Mouse (Mus musculus): Measurements from ENCODE around the gene Gm11444. TPM values are rescaled to one million over a fixed set of nuclear protein-coding genes. Genes with fewer than 3 reads are reported as not detected.

The Gm11444 gene
- total RNA-seq, 2 experiments from 2014 or later, result not detected

DNA sequence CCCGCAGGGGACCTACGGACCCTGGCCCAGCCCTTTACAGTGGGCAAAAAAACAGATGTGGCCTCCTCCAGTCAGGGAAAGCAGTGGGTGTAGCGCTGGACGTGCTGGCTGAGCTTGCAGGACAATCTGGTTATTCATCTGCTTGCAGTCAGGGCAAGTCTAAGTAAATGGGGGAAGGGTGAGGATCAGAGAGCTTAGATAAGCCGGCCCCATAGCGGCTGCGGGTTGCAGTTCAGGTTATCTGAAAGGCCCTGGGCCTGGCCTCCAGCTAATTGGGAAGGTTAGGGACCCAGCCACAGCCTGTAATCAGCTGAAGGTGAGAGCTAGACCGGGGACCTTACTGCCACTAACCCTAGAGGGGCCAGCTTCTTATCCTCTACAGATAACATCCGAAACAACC is 22.8 kb downstream of the Gm11444 start:
- no peak for DNase-seq (ENCODE audit: low spot score in 2 of 2)
- intact Hi-C loops (cut with DNase I), result no loop called here

- intact Hi-C loops (cut with DNase I), result no loop called here
These were observed 24.3 kb downstream of the Gm11444 start for GRCm38 (mm10) chr11:85825823-85826222.

DNA sequence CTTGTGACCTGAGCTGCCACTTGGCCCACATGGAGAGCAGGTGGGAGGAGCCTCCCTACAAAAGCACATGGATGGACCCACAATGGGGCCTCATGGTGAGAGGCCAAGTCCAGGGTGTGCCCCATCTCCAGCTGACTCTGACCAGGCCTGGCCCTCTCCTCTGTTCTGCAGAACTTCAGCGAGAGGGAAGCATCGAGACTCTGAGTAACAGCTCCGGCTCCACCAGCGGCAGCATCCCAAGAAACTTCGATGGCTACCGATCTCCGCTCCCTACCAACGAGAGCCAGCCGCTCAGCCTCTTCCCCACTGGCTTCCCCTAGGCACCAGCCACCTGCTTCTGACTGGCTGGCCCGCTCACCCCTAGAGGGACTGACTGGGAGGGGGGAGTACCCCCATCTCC is 25.1 kb downstream of the Gm11444 start:
- no peak for DNase-seq (ENCODE audit: low spot score in 2 of 2)
- intact Hi-C loops (cut with DNase I), result no loop called here

More at GRCm38 (mm10) chr11:85825823-85826222, 24.3 kb downstream of the Gm11444 start:
- DNase-seq (ENCODE audit: low spot score in 2 of 2), result no peak

- DNase-seq (ENCODE audit: low spot score in 2 of 2), result no peak
- intact Hi-C loops (cut with DNase I), result loop anchor here (5.0 kb wide), 1 partner anchor 306 kb away; no protein-coding TSS in a partner anchor
These were observed 26.3 kb downstream of the Gm11444 start for GRCm38 (mm10) chr11:85823794-85824193.

DNA sequence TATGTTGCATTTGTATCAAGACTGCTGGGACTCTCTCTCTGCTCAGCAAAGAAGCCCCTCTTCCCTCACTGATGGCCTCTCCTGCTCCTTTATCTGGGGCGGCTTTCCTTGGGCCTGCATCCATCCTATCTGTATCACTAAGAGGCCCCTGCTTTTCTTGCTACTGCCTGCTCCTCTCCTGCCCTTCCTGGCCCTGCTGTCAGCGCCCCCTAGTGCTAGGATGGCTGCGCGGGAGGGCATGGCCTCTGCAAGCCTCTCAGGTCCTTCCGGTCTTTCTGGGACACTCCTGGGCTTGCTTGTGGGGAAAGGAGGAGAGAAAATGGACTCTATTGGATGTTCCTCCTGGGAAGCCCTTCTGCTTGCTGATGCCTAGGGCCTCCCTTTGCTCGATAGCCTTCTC is 27.0 kb downstream of the Gm11444 start:
- intact Hi-C loops (cut with DNase I), result loop anchor here (5.0 kb wide), 1 partner anchor 306 kb away; no protein-coding TSS in a partner anchor
- peak in 1 of 2 experiments; percentile 59 for DNase-seq (ENCODE audit: low spot score in 2 of 2)

DNA sequence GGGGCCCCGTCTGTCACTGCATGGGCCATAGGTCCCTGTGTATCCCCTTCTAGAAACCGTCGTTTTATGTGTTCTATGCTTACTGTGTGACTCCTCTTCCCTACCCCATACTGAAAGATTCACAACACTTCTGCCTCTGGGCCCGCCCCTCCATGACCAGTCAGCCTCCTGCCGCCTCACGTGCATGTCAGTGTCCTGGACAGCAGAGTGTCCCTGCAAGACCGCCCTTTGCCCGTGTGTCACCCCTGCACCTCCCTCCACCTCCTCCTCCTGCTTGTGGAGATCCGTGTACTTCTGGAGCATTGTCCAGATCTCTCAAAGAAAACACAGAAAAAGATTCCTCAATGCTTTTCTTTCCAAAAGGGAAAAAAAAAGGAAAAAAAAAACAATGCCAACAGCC is 28.5 kb downstream of the Gm11444 start:
- intact Hi-C loops (cut with DNase I), result loop anchor here (5.0 kb wide), 1 partner anchor 304 kb away; no protein-coding TSS in a partner anchor
- no peak for DNase-seq (ENCODE audit: low spot score in 2 of 2)

GRCm38 (mm10) chr11:85820959-85821358 is 29.2 kb downstream of the Gm11444 start:
- DNase-seq (ENCODE audit: low spot score in 2 of 2), result no peak
- intact Hi-C loops (cut with DNase I), result loop anchor here (5.0 kb wide), 1 partner anchor 304 kb away; no protein-coding TSS in a partner anchor

- no peak for DNase-seq (ENCODE audit: low spot score in 2 of 2)
- intact Hi-C loops (cut with DNase I), result no loop called here
These were observed 31.7 kb downstream of the Gm11444 start for GRCm38 (mm10) chr11:85818401-85818800.

DNA sequence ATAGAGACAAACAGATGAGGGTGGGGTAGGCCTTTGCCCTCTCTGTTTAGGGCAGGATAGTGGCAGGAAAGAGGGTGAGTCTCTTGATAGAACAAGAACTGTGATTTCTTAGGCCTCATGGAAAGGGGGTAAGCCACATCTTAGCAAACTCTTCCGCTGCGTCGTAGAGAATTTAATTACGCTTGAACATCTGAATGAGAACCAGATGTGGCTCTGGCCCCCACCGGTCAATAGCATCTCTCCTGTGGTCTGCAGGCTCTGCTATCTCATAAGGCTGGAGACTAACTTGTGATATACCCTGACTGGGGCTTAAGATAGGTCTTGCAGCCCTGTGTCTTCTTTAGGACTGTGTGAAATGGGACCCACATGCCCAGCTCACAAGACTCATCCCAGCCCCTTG is 33.7 kb downstream of the Gm11444 start:
- intact Hi-C loops (cut with DNase I), result no loop called here
- no peak for DNase-seq (ENCODE audit: low spot score in 2 of 2)

- no peak for DNase-seq (ENCODE audit: low spot score in 2 of 2)
- intact Hi-C loops (cut with DNase I), result no loop called here
These were observed 35.5 kb downstream of the Gm11444 start for GRCm38 (mm10) chr11:85814678-85815077.

GRCm38 (mm10) chr11:85812201-85812966 is 37.7 kb downstream of the Gm11444 start:
- intact Hi-C loops (cut with DNase I), result no loop called here
- no peak for DNase-seq (ENCODE audit: low spot score in 2 of 2)

GRCm38 (mm10) chr11:85811676-85812075 is 38.5 kb downstream of the Gm11444 start:
- intact Hi-C loops (cut with DNase I), result no loop called here
- DNase-seq (ENCODE audit: low spot score in 2 of 2), result no peak

DNA sequence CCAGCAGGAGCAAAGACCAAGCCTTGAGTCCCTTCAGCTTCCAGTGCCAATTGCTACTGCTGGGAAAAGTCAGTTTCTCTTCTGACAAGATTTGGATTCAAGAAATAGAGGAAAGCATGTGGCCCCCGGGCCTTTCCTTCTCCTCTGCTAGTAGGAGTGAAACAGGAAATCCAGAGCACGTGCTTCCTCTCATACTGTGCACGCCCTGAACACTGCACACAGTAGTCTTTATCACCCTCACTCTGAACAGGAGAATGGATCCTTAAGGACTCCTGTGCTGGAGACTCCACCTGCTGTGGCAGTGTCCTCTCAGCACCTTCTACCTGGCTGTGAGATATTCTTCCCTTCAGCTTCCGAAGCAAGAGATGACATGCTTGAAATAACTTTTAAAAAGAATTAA is 38.9 kb downstream of the Gm11444 start:
- DNase-seq (ENCODE audit: low spot score in 2 of 2), result no peak
- intact Hi-C loops (cut with DNase I), result no loop called here

DNA sequence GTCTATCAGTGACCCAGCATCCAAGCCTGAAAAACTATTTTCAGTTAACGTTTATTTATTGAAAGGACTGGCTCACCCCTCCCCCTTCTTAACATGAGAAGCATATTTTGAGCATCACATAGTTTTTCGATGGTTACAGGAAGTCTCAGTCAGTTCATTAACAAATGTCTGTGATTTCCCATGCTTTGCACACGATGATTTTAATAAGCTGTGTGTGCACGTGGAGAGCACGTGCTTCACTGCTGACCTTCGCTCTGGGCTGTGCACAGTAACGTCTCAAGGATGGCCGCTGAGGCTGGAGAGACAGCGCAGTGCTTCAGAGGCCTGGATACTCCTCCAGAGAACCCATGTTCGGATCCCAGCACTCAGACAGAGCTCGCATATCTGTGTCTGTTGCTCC is 42.8 kb downstream of the Gm11444 start:
- intact Hi-C loops (cut with DNase I), result no loop called here
- DNase-seq (ENCODE audit: low spot score in 2 of 2), result no peak

GRCm38 (mm10) chr11:85805779-85806178 is 44.4 kb downstream of the Gm11444 start:
- no peak for DNase-seq (ENCODE audit: low spot score in 2 of 2)
- intact Hi-C loops (cut with DNase I), result no loop called here

GRCm38 (mm10) chr11:85804048-85804447 is 46.1 kb downstream of the Gm11444 start:
- intact Hi-C loops (cut with DNase I), result no loop called here
- no peak for DNase-seq (ENCODE audit: low spot score in 2 of 2)

DNA sequence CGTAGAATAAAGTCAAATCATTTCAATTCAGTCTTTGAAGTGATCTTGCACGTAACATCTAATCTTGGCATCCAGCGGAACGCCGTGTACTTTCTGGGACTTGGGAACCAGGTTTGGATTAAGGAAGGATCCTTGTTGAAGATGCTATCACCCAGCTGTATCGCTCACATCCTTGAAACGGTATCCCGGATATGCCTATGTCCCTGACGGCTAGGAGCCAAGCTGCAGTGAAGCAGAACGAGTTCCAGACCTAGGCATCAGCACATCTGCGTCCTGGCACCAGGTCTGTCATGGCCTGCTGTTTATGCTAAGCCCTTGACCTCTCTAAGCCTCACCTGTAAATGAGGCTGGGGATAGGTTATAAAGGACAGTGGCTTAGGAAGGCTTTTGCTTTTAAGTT is 49.8 kb downstream of the Gm11444 start:
- intact Hi-C loops (cut with DNase I), result no loop called here
- no peak for DNase-seq (ENCODE audit: low spot score in 2 of 2)

DNA sequence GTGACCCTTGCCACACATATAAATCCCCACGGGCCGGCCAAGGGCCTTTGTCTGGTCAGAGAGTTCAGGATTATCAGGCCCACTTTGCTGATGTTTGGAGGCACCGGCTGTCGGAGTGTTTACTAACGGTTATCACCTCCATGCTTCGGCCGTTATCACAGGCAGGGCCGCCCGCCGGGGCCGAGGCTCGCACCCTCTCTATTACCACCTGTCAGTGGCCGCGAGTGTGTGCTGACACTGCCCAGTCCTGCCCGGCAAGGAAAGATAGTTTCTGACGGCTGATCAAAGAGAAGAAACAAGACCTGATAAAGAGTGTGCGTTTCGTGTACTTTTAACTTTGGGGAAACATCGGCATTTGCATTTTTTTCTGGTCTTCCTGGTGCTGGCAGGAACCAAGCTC is 50.3 kb downstream of the Gm11444 start:
- intact Hi-C loops (cut with DNase I), result no loop called here
- DNase-seq (ENCODE audit: low spot score in 2 of 2), result no peak

GRCm38 (mm10) chr11:85799456-85799855 is 50.7 kb downstream of the Gm11444 start:
- intact Hi-C loops (cut with DNase I), result no loop called here

More at GRCm38 (mm10) chr11:85799456-85799855, 50.7 kb downstream of the Gm11444 start:
- no peak for DNase-seq (ENCODE audit: low spot score in 2 of 2)
